Mouse (Mus musculus): ENCODE data around the gene Bcar1. TPM values are rescaled to one million over a fixed set of nuclear protein-coding genes. Genes with fewer than 3 reads are reported as not detected.

Bcar1 gene
- polyA plus RNA-seq, 1 experiment from 2014 or later, result 47.6 TPM

DNA sequence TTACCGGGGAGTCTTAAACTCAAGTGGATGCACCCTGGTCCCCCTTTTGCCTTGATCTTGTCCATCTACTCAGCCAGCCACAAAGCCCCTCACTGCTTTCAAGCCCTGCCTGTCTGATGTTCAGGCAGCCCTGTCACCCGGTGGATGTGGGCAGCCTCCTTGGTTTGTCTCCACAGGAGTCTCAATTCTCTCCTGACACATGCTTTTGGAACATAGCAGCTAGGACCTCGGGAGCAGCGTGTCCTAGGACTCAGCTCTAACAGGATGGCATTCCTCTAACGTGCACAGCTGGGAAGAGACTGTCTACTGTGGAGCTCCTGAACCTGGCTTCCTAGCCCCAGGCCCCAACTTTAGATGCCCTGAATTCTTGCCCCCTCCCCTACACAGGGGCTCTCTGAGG is 37.9 kb downstream of the Bcar1 start:
- Histone ChIP-seq H3K4me1 (ENCODE audit: control insufficient read depth, insufficient read depth, low read length) (no peaks in the 10 kb centered on the region), H3K9me3 (ENCODE audit: control insufficient read depth, low read length) (no peaks in the 10 kb centered on the region), H3K4me3 (ENCODE audit: low read depth, low read length) (no peak overlapping the region), H3K27ac (ENCODE audit: low read depth, low read length) (no peak overlapping the region), H3K27me3 (ENCODE audit: control insufficient read depth, insufficient read depth, low read length) (no peaks in the 10 kb centered on the region), H3K9ac (replicated peaks; ENCODE audit: low read depth, low read length) (no peak overlapping the region), H3K4me2 (ENCODE audit: low read depth, low read length) (no peak overlapping the region), H3K36me3 (ENCODE audit: control insufficient read depth, insufficient read depth, low read length) (peaks cover 15% of the 10 kb centered on the region)
- ATAC-seq (ENCODE audit: low read depth), result no peak
- WGBS, result 65% methylated on average over 5 of the region's 5 CpGs

DNA sequence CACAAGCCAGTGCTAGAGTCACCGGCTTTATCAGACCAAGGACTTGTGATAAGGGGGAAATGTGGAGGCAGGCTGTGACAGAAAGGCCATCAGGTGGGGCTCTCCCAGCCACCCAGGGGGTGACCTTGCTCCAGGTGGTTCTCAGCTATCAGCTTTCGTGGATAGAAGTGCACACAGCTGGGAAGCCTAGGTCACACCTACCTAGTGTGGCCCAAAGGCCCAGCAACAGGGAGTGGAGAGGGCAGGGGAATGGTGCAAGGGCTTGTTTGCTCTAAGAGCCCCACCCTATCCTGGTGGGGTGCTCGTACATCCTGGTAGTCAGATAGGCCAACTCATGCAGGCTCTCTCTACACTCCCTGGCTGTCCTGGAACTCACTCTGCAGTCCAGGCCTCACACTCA is 38.4 kb downstream of the Bcar1 start:
- Histone ChIP-seq H3K4me1 (ENCODE audit: control insufficient read depth, insufficient read depth, low read length) (no peaks in the 10 kb centered on the region), H3K36me3 (ENCODE audit: control insufficient read depth, insufficient read depth, low read length) (peaks cover 10% of the 10 kb centered on the region), H3K27me3 (ENCODE audit: control insufficient read depth, insufficient read depth, low read length) (no peaks in the 10 kb centered on the region), H3K4me3 (ENCODE audit: low read depth, low read length) (no peak overlapping the region), H3K27ac (ENCODE audit: low read depth, low read length) (no peak overlapping the region), H3K9me3 (ENCODE audit: control insufficient read depth, low read length) (no peaks in the 10 kb centered on the region), H3K4me2 (ENCODE audit: low read depth, low read length) (no peak overlapping the region), H3K9ac (replicated peaks; ENCODE audit: low read depth, low read length) (no peak overlapping the region)
- ATAC-seq (ENCODE audit: low read depth), result no peak
- WGBS, result 85% methylated on average over 3 of the region's 3 CpGs

DNA sequence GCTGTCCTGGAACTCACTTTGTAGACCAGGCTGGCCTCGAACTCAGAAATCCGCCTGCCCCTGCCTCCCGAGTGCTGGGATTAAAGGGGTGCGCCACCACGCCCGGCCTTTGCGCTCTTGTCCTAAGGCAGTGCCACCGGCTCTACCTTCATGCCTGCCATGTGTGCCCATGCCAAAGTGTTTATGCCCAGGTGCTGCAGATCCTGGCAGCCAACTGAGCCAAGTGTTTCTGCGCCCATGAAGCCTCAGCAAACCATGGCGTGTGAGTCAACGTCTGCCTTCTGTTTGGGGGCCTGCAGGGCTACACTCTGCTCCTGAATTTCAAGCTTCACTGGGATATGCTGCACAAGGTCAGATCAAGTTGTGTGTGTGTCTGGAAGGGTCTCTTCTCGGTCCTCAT is 39.0 kb downstream of the Bcar1 start:
- Histone ChIP-seq H3K9me3 (ENCODE audit: control insufficient read depth, low read length) (no peaks in the 10 kb centered on the region), H3K36me3 (ENCODE audit: control insufficient read depth, insufficient read depth, low read length) (peaks cover 6% of the 10 kb centered on the region; the same call in 1 of the 2 replicates), H3K4me2 (ENCODE audit: low read depth, low read length) (no peak overlapping the region), H3K27me3 (ENCODE audit: control insufficient read depth, insufficient read depth, low read length) (no peaks in the 10 kb centered on the region), H3K4me3 (ENCODE audit: low read depth, low read length) (no peak overlapping the region), H3K9ac (replicated peaks; ENCODE audit: low read depth, low read length) (no peak overlapping the region), H3K4me1 (ENCODE audit: control insufficient read depth, insufficient read depth, low read length) (no peaks in the 10 kb centered on the region), H3K27ac (ENCODE audit: low read depth, low read length) (no peak overlapping the region)
- 93% methylated on average over 12 of the region's 12 CpGs for WGBS
- no peak for ATAC-seq (ENCODE audit: low read depth)

DNA sequence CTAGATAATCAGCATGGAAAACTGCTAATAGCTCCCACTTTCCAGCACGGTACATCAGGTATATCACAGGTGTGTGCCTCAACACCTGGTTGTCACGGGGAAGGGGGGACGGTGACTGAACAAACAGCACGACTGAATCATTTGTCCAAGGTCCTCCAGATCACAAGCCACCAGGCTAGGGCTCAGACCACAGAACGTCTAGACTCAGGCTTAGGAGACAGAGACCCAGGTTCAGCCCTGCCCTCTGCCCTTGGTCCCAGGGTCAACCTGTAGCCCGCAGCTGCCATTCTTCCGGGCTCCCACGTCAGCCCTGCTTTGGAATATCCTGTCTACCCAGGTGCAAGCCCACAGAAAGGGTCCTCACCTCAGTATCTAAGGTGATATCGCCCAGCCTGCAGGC is 42.2 kb downstream of the Bcar1 start:
- Histone ChIP-seq H3K9ac (replicated peaks; ENCODE audit: low read depth, low read length) (no peak overlapping the region), H3K4me3 (ENCODE audit: low read depth, low read length) (no peak overlapping the region), H3K27ac (ENCODE audit: low read depth, low read length) (no peak overlapping the region), H3K27me3 (ENCODE audit: control insufficient read depth, insufficient read depth, low read length) (no peaks in the 10 kb centered on the region), H3K36me3 (ENCODE audit: control insufficient read depth, insufficient read depth, low read length) (no peaks in the 10 kb centered on the region), H3K4me2 (ENCODE audit: low read depth, low read length) (no peak overlapping the region), H3K9me3 (ENCODE audit: control insufficient read depth, low read length) (no peaks in the 10 kb centered on the region), H3K4me1 (ENCODE audit: control insufficient read depth, insufficient read depth, low read length) (no peaks in the 10 kb centered on the region)
- 83% methylated on average over 9 of the region's 9 CpGs for WGBS
- ATAC-seq (ENCODE audit: low read depth), result no peak

DNA sequence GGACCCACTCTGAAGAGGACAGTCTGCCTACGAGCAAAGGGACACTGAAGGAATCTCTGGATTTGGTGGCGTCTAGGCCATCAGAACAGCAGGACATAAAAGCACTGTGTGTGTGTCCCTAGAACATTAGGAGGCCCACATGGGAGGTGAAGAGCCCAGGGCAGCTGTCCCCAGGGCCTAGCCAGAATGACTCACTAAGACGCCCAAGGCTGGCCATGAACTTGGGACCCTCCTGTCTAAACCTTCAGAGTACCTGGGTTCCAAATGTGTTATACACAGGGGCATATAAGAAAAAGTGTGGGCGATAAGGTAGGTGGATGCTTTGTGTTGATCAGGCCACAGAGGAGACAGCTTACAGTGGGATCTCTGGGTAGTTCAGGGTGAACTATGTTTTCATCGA is 42.9 kb downstream of the Bcar1 start:
- Histone ChIP-seq H3K9me3 (ENCODE audit: control insufficient read depth, low read length) (no peaks in the 10 kb centered on the region), H3K27me3 (ENCODE audit: control insufficient read depth, insufficient read depth, low read length) (no peaks in the 10 kb centered on the region), H3K4me2 (ENCODE audit: low read depth, low read length) (no peak overlapping the region), H3K36me3 (ENCODE audit: control insufficient read depth, insufficient read depth, low read length) (no peaks in the 10 kb centered on the region), H3K9ac (replicated peaks; ENCODE audit: low read depth, low read length) (no peak overlapping the region), H3K4me1 (ENCODE audit: control insufficient read depth, insufficient read depth, low read length) (no peaks in the 10 kb centered on the region), H3K27ac (ENCODE audit: low read depth, low read length) (no peak overlapping the region), H3K4me3 (ENCODE audit: low read depth, low read length) (no peak overlapping the region)
- 88% methylated on average over 5 of the region's 5 CpGs for WGBS
- ATAC-seq (ENCODE audit: low read depth), result no peak

DNA sequence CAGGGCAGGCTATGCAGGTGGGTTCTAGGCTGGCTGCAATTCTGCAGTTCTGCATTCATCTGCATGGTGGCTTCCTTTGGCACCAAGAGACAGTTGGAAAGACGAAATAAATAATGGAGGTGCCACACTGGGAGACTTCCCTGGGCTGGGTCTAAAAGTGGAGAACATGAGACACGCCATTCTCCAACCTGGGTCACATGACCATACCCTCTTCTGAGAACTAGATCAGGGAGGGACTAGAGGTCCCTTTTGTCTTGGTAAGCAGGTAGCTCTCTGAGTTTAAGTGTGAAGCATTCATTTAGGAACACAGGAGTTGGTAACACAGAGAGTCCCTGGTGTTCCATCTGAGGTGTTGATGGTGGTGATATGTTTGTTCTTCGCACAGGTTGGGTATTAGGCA is 43.4 kb downstream of the Bcar1 start:
- no peak for ATAC-seq (ENCODE audit: low read depth)

DNA sequence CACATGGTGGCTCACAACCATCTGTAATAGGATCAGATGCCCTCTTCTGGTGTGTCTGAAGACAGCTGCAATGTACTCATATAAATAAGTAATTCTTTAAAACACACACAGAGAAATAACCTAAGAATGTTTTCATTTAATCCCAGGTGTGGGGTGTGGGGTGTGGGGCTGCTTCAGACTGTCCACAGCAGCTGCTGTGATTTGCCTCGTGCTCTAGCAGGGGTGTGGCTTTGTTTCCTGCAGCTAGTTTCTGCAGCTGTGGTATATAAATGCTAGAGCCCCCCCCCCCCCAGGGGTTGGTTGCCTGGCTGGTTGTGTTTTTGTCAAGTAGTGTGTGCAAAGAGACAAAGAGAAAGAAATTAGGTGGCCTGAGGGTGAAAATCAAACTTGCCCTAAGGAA is 44.6 kb downstream of the Bcar1 start:
- Histone ChIP-seq H3K4me2 (ENCODE audit: low read depth, low read length) (no peak overlapping the region), H3K36me3 (ENCODE audit: control insufficient read depth, insufficient read depth, low read length) (no peaks in the 10 kb centered on the region), H3K4me3 (ENCODE audit: low read depth, low read length) (no peak overlapping the region), H3K4me1 (ENCODE audit: control insufficient read depth, insufficient read depth, low read length) (no peaks in the 10 kb centered on the region), H3K27me3 (ENCODE audit: control insufficient read depth, insufficient read depth, low read length) (no peaks in the 10 kb centered on the region), H3K27ac (ENCODE audit: low read depth, low read length) (no peak overlapping the region), H3K9ac (replicated peaks; ENCODE audit: low read depth, low read length) (no peak overlapping the region), H3K9me3 (ENCODE audit: control insufficient read depth, low read length) (no peaks in the 10 kb centered on the region)
- 21% methylated on average over 1 of the region's 1 CpGs for WGBS
- ATAC-seq (ENCODE audit: low read depth), result no peak

More for the DNA sequence above, 43.4 kb downstream of the Bcar1 start:
- Histone ChIP-seq H3K27ac (ENCODE audit: low read depth, low read length) (no peak overlapping the region), H3K9me3 (ENCODE audit: control insufficient read depth, low read length) (no peaks in the 10 kb centered on the region), H3K4me2 (ENCODE audit: low read depth, low read length) (no peak overlapping the region), H3K9ac (replicated peaks; ENCODE audit: low read depth, low read length) (no peak overlapping the region), H3K36me3 (ENCODE audit: control insufficient read depth, insufficient read depth, low read length) (no peaks in the 10 kb centered on the region), H3K4me3 (ENCODE audit: low read depth, low read length) (no peak overlapping the region), H3K27me3 (ENCODE audit: control insufficient read depth, insufficient read depth, low read length) (no peaks in the 10 kb centered on the region), H3K4me1 (ENCODE audit: control insufficient read depth, insufficient read depth, low read length) (no peaks in the 10 kb centered on the region)
- 86% methylated on average over 3 of the region's 3 CpGs for WGBS

DNA sequence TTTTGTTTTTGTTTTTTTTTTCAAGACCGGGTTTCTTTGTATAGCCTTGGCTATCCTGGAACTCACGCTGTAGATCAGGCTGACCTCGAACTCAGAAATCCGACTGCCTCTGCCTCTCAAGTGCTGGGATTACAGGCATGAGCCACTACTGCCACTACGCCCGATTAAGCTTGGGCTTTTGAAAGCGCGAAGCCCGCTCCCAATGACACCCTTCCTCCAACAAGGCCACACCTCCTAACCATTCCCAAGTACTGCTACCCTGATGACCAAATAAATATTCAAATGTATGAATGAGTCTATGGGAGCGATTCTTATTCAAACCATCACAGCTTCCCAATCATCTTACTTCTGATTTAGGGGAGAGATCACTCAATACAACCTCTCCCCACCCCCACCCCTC is 46.0 kb downstream of the Bcar1 start:
- H3K27me3 ChIP-seq (ENCODE audit: control insufficient read depth, insufficient read depth, low read length), result no peaks in the 10 kb centered on the region
- H3K27ac ChIP-seq (ENCODE audit: low read depth, low read length), result no peak overlapping the region
- H3K9ac ChIP-seq (replicated peaks; ENCODE audit: low read depth, low read length), result no peak overlapping the region
- H3K4me1 ChIP-seq (ENCODE audit: control insufficient read depth, insufficient read depth, low read length), result no peaks in the 10 kb centered on the region
- H3K4me2 ChIP-seq (ENCODE audit: low read depth, low read length), result no peak overlapping the region
- no peak for ATAC-seq (ENCODE audit: low read depth)
- no peaks in the 10 kb centered on the region for H3K9me3 ChIP-seq (ENCODE audit: control insufficient read depth, low read length)
- 78% methylated on average over 10 of the region's 10 CpGs for WGBS
- no peaks in the 10 kb centered on the region for H3K36me3 ChIP-seq (ENCODE audit: control insufficient read depth, insufficient read depth, low read length)
- H3K4me3 ChIP-seq (ENCODE audit: low read depth, low read length), result no peak overlapping the region

DNA sequence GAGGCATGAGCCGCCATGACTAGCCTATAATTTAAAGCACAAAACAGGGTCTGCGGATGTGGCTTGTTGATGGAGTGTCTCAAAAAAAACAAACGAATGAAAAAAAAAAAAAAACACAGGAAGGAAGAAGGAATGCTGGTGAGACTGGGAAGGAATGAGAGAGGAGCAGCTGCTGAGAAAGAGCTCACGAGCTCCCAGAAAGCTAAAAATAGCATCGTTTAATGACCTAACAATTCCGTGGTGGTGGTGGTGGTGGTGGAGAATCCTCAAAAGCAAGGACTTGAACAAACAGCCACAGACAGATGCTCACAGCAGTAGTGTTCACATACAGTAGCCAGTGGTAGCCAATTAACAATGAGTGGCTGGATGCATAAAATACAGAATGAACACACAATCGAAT is 48.2 kb downstream of the Bcar1 start:
- Histone ChIP-seq H3K27me3 (ENCODE audit: control insufficient read depth, insufficient read depth, low read length) (no peaks in the 10 kb centered on the region), H3K4me1 (ENCODE audit: control insufficient read depth, insufficient read depth, low read length) (no peaks in the 10 kb centered on the region), H3K9me3 (ENCODE audit: control insufficient read depth, low read length) (no peaks in the 10 kb centered on the region), H3K9ac (replicated peaks; ENCODE audit: low read depth, low read length) (no peak overlapping the region), H3K4me3 (ENCODE audit: low read depth, low read length) (no peak overlapping the region), H3K4me2 (ENCODE audit: low read depth, low read length) (no peak overlapping the region), H3K36me3 (ENCODE audit: control insufficient read depth, insufficient read depth, low read length) (no peaks in the 10 kb centered on the region), H3K27ac (ENCODE audit: low read depth, low read length) (no peak overlapping the region)
- WGBS, result 71% methylated on average over 7 of the region's 7 CpGs
- no peak for ATAC-seq (ENCODE audit: low read depth)

DNA sequence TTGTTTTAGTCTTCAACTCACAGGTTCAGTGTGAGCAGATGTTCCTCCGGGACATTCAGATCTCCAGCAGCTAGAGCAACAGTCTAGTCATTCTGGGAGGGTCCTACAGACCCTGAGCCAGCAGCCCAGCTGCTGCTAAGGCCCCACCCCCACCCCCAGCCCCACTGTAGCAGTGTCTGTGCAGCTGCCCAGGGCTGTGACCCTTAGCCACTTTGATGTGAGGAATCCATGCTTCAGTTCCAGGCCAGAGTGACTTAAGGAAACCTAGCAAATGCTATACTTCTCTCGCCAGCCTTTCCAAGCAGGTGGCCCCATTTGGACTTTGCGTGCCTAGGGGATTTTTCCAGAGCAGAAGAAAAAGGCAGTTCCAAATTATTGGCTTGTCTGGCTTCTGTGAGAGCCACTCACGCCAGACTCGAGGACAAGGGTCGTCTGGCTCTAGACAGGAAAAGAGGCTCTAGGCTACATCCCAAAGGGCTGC is 50.3 kb downstream of the Bcar1 start:
- Histone ChIP-seq H3K4me3 (ENCODE audit: low read depth, low read length) (no peak overlapping the region), H3K36me3 (ENCODE audit: control insufficient read depth, insufficient read depth, low read length) (no peaks in the 10 kb centered on the region), H3K27me3 (ENCODE audit: control insufficient read depth, insufficient read depth, low read length) (no peaks in the 10 kb centered on the region), H3K4me2 (ENCODE audit: low read depth, low read length) (no peak overlapping the region), H3K9me3 (ENCODE audit: control insufficient read depth, low read length) (no peaks in the 10 kb centered on the region), H3K27ac (ENCODE audit: low read depth, low read length) (no peak overlapping the region), H3K4me1 (ENCODE audit: control insufficient read depth, insufficient read depth, low read length) (no peaks in the 10 kb centered on the region), H3K9ac (replicated peaks; ENCODE audit: low read depth, low read length) (no peak overlapping the region)
- WGBS, result 71% methylated on average over 6 of the region's 6 CpGs
- ATAC-seq (ENCODE audit: low read depth), result no peak
